Mouse (Mus musculus): ENCODE data around the gene Ccdc60.

DNA sequence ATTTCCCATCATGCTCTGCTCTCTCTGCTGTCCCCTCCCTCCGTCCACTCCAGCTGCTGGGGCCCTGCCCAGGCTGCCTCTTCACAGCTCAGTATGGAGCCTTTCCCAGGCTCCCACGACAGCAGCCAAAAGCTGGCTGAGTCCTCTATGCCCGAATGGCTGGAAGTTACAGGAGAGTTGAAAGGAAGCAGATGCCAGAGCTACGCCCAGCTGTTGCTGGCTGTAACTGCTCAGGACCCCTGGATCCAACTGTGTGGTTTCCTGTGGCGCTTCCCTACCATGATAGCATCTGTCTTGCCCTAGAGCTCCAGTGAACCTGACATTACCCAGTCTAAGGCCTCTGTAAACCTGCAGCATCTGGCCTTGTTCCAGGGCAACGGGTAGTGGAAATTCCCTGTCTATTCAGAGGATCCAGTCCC is 20.6 kb upstream of the Ccdc60 start:
- no peak for TF ChIP-seq CHD2 (IDR thresholded peaks at IDR 0.05; ENCODE audit: low read depth, low read length)
- no peak for TF ChIP-seq ZNF384 (IDR thresholded peaks at IDR 0.05; ENCODE audit: low read depth, low read length)
- TF ChIP-seq ZC3H11A (IDR thresholded peaks at IDR 0.05; ENCODE audit: borderline replicate concordance, low read depth, low read length) = no peak
